Mouse (Mus musculus) thymus, adult 2 months (tissue): Measurements from ENCODE around the gene C330021F23Rik. TPM values are rescaled to one million over a fixed set of nuclear protein-coding genes. Genes with fewer than 3 reads are reported as not detected.

Experiments used
- DNase-seq: peaks from one replicate; pipeline ENCODE4 v3.0.0; 2021
- H3K27ac ChIP-seq: fragments of 200-500 bp; 2 replicates; pipeline ENCODE4 v1.5.1; 2012; ENCODE audit warnings: low read length, control low read depth; ENCODE audit not compliant: control insufficient read depth, insufficient read depth
- H3K27me3 ChIP-seq: fragments of 200-500 bp; 2 replicates; pipeline ENCODE4 v1.6.1; 2012; ENCODE audit warnings: mild to moderate bottlenecking, low read length, moderate library complexity, mixed read lengths; ENCODE audit not compliant: control insufficient read depth, insufficient read depth
- H3K36me3 ChIP-seq: fragments of 200-500 bp; 2 replicates; pipeline ENCODE4 v1.6.1; 2012; ENCODE audit warnings: mild to moderate bottlenecking, low read length, moderate library complexity; ENCODE audit not compliant: control insufficient read depth, insufficient read depth
- H3K4me1 ChIP-seq: fragments of 200-500 bp; replicated peaks from 2 replicates; pipeline ENCODE4 v1.6.1; 2012; ENCODE audit warnings: low read length; ENCODE audit not compliant: control insufficient read depth, insufficient read depth
- H3K4me3 ChIP-seq: fragments of 200-500 bp; 2 replicates; pipeline ENCODE4 v1.5.1; 2012; ENCODE audit warnings: mild to moderate bottlenecking, low read length, control low read depth, moderate library complexity; ENCODE audit not compliant: control insufficient read depth, insufficient read depth
- CTCF ChIP-seq: fragments of 200-500 bp; IDR thresholded peaks from 2 replicates; pipeline ENCODE4 v1.5.1; 2012; ENCODE audit warnings: mild to moderate bottlenecking, control low read depth, low read length, moderate library complexity, borderline replicate concordance; ENCODE audit not compliant: control insufficient read depth, poor library complexity, insufficient read depth; ENCODE audit errors: extremely low read depth
- POLR2A ChIP-seq: fragments of 200-500 bp; IDR thresholded peaks from 2 replicates; pipeline ENCODE4 v1.6.1; 2012; ENCODE audit warnings: mild to moderate bottlenecking, low read length, control low read depth, moderate library complexity; ENCODE audit not compliant: control insufficient read depth, poor library complexity, insufficient read depth; ENCODE audit errors: extremely low read depth
- WGBS: fragments of 180-500 bp; shearing (Covaris S2); methylation state at CpG from one replicate; pipeline ENCODE4 v1.1.7; 2018; 5-methylcytosine and 5-hydroxymethylcytosine counted together
- polyA plus RNA-seq: library from polyadenylated mRNA; depleted of rRNA; stranded (reverse); fragments of >200 nt; gene quantifications from 2 replicates; pipeline ENCODE4 v1.2.3, GENCODE M21; 2012; rRNA removed

Gene C330021F23Rik
- polyA plus RNA-seq, 1 experiment, result not detected

GRCm38 (mm10) chr8:3631478-3631875 is 63.7 kb downstream of the C330021F23Rik start:
- TF ChIP-seq CTCF, result no peak
- TF ChIP-seq POLR2A, result no peak
- Histone ChIP-seq H3K4me1 (peaks cover 13% of the 10 kb centered on the region), H3K4me3 (peak overlapping the region; percentile 85), H3K27ac (no peak overlapping the region), H3K36me3 (peaks cover 9% of the 10 kb centered on the region), H3K27me3 (no peaks in the 10 kb centered on the region)
- 3% methylated on average over 8 of the region's 8 CpGs for WGBS
- DNase-seq, result peak; percentile 22

Other genes with a start within 250 kb of the C330021F23Rik start
- 30.2 and 30.7 TPM in 2 replicates for gene A430078G23Rik, start 214.6 kb upstream of the C330021F23Rik start, polyA plus RNA-seq
- 120 and 122 TPM in 2 replicates for gene Arhgef18, start 175.0 kb upstream of the C330021F23Rik start, polyA plus RNA-seq
- 3.1 TPM in 2 replicates for gene Pex11g, start 100.3 kb upstream of the C330021F23Rik start, polyA plus RNA-seq
- 0.20 TPM in 1 of 2 replicates, not detected in the other for gene Tex45, start 97.1 kb upstream of the C330021F23Rik start, polyA plus RNA-seq
- 75.9 and 76.7 TPM in 2 replicates for gene Zfp358, start 74.9 kb upstream of the C330021F23Rik start, polyA plus RNA-seq
- gene Mcoln1, start 67.5 kb upstream of the C330021F23Rik start, polyA plus RNA-seq, result 312 and 481 TPM in 2 replicates
- gene Pnpla6, start 52.6 kb upstream of the C330021F23Rik start, polyA plus RNA-seq, result 56.1 and 61.6 TPM in 2 replicates
- gene Camsap3, start 19.3 kb downstream of the C330021F23Rik start, polyA plus RNA-seq, result 2.6 and 2.7 TPM in 2 replicates
- gene Xab2, start 53.3 kb downstream of the C330021F23Rik start, polyA plus RNA-seq, result 128 and 133 TPM in 2 replicates
- 4.7 and 6.9 TPM in 2 replicates for gene Pet100, start 53.6 kb downstream of the C330021F23Rik start, polyA plus RNA-seq
- gene Pcp2, start 57.6 kb downstream of the C330021F23Rik start, polyA plus RNA-seq, result 0.34 and 0.84 TPM in 2 replicates
- gene Stxbp2, start 63.0 kb downstream of the C330021F23Rik start, polyA plus RNA-seq, result 260 and 262 TPM in 2 replicates
- gene Retn, start 87.8 kb downstream of the C330021F23Rik start, polyA plus RNA-seq, result 15.3 and 16.9 TPM in 2 replicates
- 1.2 and 2.1 TPM in 2 replicates for gene Mcemp1, start 97.8 kb downstream of the C330021F23Rik start, polyA plus RNA-seq
- 9.8 and 14.0 TPM in 2 replicates for gene Fcor, start 104.4 kb downstream of the C330021F23Rik start, polyA plus RNA-seq
- gene Trappc5, start 108.3 kb downstream of the C330021F23Rik start, polyA plus RNA-seq, result 42.3 and 46.4 TPM in 2 replicates
- gene Fcer2a, start 126.2 kb downstream of the C330021F23Rik start, polyA plus RNA-seq, result 5.8 and 8.0 TPM in 2 replicates
- 0.09 TPM in 1 of 2 replicates, not detected in the other for gene Clec4g, start 152.7 kb downstream of the C330021F23Rik start, polyA plus RNA-seq
- 0.89 and 2.2 TPM in 2 replicates for gene Cd209a, start 181.0 kb downstream of the C330021F23Rik start, polyA plus RNA-seq